Mouse (Mus musculus): ENCODE data around the gene Lrrc4c.

GRCm38 (mm10) chr2:96736081-96736480 lies 418.1 kb downstream of the Lrrc4c start:
- no peak for TF ChIP-seq CTCF (IDR thresholded peaks at IDR 0.05; ENCODE audit: low read depth, low read length)
- TF ChIP-seq POLR2A (IDR thresholded peaks at IDR 0.05; ENCODE audit: insufficient read depth, low read length) = no peak

Data from ES-Bruce4 (cell line).